Mouse (Mus musculus): ENCODE measurements around the gene Evx1.
"Not testable (repeated sequence)": the region's sequence is repeated elsewhere in the genome, so short reads cannot be mapped to it uniquely, and the experiment has no call there.

Gene Evx1

DNA sequence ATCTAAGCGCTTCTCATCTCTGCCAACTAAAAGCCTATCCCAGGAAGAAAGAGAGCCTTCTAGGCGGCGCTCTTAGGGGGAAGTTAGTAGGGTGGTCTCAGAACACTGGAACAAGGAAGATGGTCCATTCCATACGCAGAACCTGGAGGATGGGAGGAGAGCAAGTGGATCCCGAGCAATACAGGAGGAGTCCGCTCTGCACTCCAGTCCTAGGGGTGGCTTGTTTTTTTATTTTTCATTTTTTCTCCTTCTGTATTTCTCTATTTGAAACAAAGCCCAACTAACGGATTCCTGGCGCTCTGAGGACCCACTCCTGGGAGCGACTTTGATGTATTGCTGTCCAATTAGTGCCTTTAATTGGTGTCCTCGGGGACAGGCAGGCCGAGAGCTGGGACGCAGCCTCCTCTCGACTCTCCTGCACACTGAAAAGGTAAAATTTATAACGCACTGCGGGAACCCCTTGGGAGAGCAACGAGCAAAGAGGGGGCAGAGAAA, 9.5 kb downstream of the Evx1 start:
- DNase-seq = no peak

- DNase-seq = no peak
Observed at GRCm38 (mm10) chr6:52323292-52323691, 10.0 kb downstream of the Evx1 start.

GRCm38 (mm10) chr6:52324061-52324460, 10.8 kb downstream of the Evx1 start:
- DNase-seq = no peak

DNA sequence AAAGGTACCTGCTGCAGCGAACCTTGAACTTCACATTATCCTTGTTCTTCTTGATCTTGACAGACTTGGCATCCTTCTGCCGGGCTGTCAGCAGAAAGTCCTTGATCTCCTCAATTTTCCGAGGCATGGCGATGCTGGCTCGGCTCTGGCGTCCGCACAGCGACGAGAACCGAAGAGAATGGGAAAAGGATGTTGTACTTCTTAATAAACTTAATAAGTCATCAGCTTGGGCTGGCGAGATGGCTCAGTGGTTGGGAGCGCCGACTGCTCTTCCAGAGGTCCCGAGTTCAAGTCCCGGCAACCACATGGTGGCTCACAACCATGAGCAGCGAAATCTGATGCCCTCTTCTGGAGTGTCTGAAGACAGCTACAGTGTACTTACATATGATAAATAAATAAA, 33.5 kb downstream of the Evx1 start:
- DNase-seq = not testable (repeated sequence)

- DNase-seq = no peak
Observed at GRCm38 (mm10) chr6:52366021-52366420, 52.7 kb downstream of the Evx1 start.

DNA sequence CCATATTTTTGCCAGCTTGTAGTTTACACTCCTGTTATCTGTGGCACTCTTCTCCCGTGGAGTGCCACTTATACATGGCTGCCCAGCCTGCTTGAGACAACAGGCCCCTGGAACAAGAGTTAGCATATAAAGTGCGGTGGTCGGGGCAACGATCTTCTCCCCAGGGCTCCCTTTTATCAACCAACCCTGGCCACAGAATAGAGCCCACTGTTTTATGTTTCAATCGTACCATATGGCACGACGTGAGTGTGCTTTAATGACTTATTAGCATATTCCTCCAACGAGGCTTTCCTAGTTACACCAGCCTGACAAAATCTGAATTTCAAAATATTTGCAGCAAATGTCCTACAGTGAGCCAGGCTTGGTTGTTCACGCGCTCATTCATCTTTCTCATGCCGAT, 53.2 kb downstream of the Evx1 start:
- DNase-seq = no peak

GRCm38 (mm10) chr6:52367067-52367466, 53.8 kb downstream of the Evx1 start:
- no peak for DNase-seq

All from right cerebral cortex, adult 18-20 months (tissue).